Mouse (Mus musculus): ENCODE results near the gene 1110008L16Rik.
"Not testable (repeated sequence)": the region's sequence is repeated elsewhere in the genome, so short reads cannot be mapped to it uniquely, and the experiment has no call there.

Gene 1110008L16Rik

GRCm38 (mm10) chr12:55343045-55343444, 43.7 kb downstream of the 1110008L16Rik start:
- DNase-seq: not testable (repeated sequence)

- DNase-seq: no peak
These were observed 44.6 kb downstream of the 1110008L16Rik start for GRCm38 (mm10) chr12:55343998-55344397.

GRCm38 (mm10) chr12:55344583-55344982, 45.2 kb downstream of the 1110008L16Rik start:
- DNase-seq: no peak

GRCm38 (mm10) chr12:55353423-55353822, 54.0 kb downstream of the 1110008L16Rik start:
- no peak for DNase-seq

GRCm38 (mm10) chr12:55354904-55355303, 55.5 kb downstream of the 1110008L16Rik start:
- DNase-seq: peak in 1 of 2 experiments; percentile 30

GRCm38 (mm10) chr12:55357303-55357702, 57.9 kb downstream of the 1110008L16Rik start:
- no peak for DNase-seq

GRCm38 (mm10) chr12:55360929-55361328, 61.6 kb downstream of the 1110008L16Rik start:
- no peak for DNase-seq

GRCm38 (mm10) chr12:55365083-55365482, 65.7 kb downstream of the 1110008L16Rik start:
- DNase-seq: no peak

GRCm38 (mm10) chr12:55372424-55373055, 73.2 kb downstream of the 1110008L16Rik start:
- DNase-seq: no peak

- no peak for DNase-seq
These were observed 77.7 kb downstream of the 1110008L16Rik start for GRCm38 (mm10) chr12:55376956-55377609.

- DNase-seq: no peak
These were observed 78.2 kb downstream of the 1110008L16Rik start for GRCm38 (mm10) chr12:55377610-55377980.

GRCm38 (mm10) chr12:55384023-55384749, 84.8 kb downstream of the 1110008L16Rik start, which contains the start of gene Psma6:
Gene Psma6 (plus strand): TSS chr12:55384222.
- no peak for DNase-seq

GRCm38 (mm10) chr12:55384826-55385225, 85.4 kb downstream of the 1110008L16Rik start:
- DNase-seq: no peak

GRCm38 (mm10) chr12:55385931-55386330, 86.6 kb downstream of the 1110008L16Rik start:
- DNase-seq: no peak

GRCm38 (mm10) chr12:55386456-55386855, 87.1 kb downstream of the 1110008L16Rik start:
- DNase-seq: no peak

GRCm38 (mm10) chr12:55387083-55387787, 87.9 kb downstream of the 1110008L16Rik start:
- DNase-seq: no peak

GRCm38 (mm10) chr12:55387788-55388465, 88.5 kb downstream of the 1110008L16Rik start:
- DNase-seq: no peak

- peak; percentile 66 to 80 for DNase-seq
These were observed 89.1 kb downstream of the 1110008L16Rik start for GRCm38 (mm10) chr12:55388478-55388877.

GRCm38 (mm10) chr12:55389132-55390081, 90.0 kb downstream of the 1110008L16Rik start:
- DNase-seq: peak; percentile 25 to 33

GRCm38 (mm10) chr12:55392120-55392519, 92.7 kb downstream of the 1110008L16Rik start:
- no peak for DNase-seq
